Mouse (Mus musculus) embryonic fibroblast, embryonic 13.5 days (primary cell): Measurements from ENCODE around the gene Wsb2. TPM values are rescaled to one million over a fixed set of nuclear protein-coding genes. Genes with fewer than 3 reads are reported as not detected.

Source experiments
- H3K27ac ChIP-seq: 2 replicates; pipeline ENCODE4 v1.5.1; 2012; ENCODE audit warnings: low read length, control low read depth, inconsistent platforms; ENCODE audit not compliant: insufficient read depth
- H3K4me1 ChIP-seq: 2 replicates; pipeline ENCODE4 v1.6.1; 2011; ENCODE audit warnings: low read length; ENCODE audit not compliant: control insufficient read depth, insufficient read depth
- H3K4me3 ChIP-seq: 2 replicates; pipeline ENCODE4 v1.5.1; 2011; ENCODE audit warnings: mild to moderate bottlenecking, control low read depth, low read length; ENCODE audit not compliant: insufficient read depth
- CTCF ChIP-seq: IDR thresholded peaks from 2 replicates; pipeline ENCODE4 v1.5.1; 2011; ENCODE audit warnings: mild to moderate bottlenecking, control low read depth, low read length, moderate library complexity, borderline replicate concordance; ENCODE audit not compliant: insufficient read depth
- POLR2A ChIP-seq: IDR thresholded peaks from 2 replicates; pipeline ENCODE4 v1.6.1; 2011; ENCODE audit warnings: low read depth, mild to moderate bottlenecking, control low read depth, low read length, moderate library complexity
- polyA plus RNA-seq: library from polyadenylated mRNA; stranded (reverse); fragments of >200 nt; gene quantifications from 2 replicates; pipeline ENCODE4 v1.2.4, GENCODE M21; 2011; ENCODE audit warnings: low read depth; ENCODE audit not compliant: missing spikeins, insufficient read length

Wsb2 gene
- polyA plus RNA-seq, result 109 and 138 TPM in 2 replicates

DNA sequence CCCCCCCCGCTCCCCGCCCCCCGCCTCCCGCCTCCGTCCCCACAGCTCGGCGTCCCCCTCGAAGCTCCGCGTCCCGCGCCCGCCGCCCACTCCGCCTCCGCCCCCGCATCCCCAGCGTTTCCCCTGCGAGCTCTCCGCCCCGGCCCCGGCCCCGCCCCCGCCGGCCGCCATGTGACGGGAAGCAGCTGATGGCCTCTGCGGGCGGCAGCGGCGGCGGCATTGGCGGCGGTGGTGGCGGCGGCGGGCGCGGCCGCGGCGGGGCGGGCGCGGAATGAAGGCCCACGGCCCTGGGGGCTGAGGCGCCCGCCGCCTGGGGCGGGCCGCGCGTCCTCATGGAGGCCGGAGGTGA is at the start of gene Wsb2:
Gene Wsb2, plus strand, starts transcription at position 176 of the 349 bp plus-strand sequence.
- H3K4me1 ChIP-seq, result peaks cover 20% of the 10 kb centered on the region
- H3K4me3 ChIP-seq, result peak within 1 kb of the TSS; percentile 100
- peak within 1 kb of the TSS; percentile 94 for H3K27ac ChIP-seq
- no peak for TF ChIP-seq CTCF

DNA sequence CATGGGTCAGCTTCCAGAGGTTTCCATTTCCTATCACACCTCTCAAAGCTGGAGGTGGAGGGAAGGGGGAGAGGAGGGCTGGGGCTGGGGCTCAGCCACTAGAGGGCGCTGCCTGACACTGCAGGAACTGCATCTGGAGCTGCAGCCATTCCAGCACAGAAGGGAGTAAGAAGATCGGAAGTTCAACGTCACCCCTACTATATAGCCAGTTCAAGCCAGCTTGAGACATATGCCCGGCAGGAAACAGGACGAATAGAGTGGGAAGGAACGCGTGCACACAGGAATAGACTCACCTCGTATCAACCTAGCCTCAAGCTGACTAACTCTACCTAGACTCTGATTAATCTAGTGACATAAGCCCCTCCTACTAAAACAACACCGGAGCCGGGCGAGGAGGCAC is 49.4 kb upstream of the Wsb2 start:
- Histone ChIP-seq H3K27ac (no peak overlapping the region), H3K4me1 (no peaks in the 10 kb centered on the region), H3K4me3 (no peak overlapping the region)
- TF ChIP-seq CTCF (peak; percentile 83), POLR2A (no peak)

DNA sequence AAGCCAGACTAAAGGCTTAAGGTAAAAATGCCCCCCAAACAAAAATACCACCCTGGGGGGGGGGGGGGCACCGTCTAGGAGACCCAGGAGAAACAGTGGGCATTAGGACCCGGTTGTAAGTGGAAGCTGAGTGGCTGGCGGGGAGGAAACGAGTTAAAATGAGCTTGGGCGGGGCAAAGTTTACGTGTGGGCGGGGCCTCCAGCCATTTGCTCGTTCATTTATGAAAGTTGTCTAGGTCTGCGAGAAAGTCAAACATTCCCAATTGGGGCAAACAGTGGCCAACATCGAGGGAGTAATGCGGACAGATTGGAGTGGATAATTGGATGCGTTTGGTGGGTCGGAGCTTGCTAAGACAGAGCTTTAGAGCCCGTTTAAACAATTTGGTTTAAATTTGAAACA is 43.7 kb upstream of the Wsb2 start:
- Histone ChIP-seq H3K4me1 (peaks cover 3% of the 10 kb centered on the region; the same call in 1 of the 2 replicates), H3K4me3 (no peak overlapping the region), H3K27ac (no peak overlapping the region)
- TF ChIP-seq POLR2A, result peak; percentile 55; the same call in 1 of the 2 replicates
- TF ChIP-seq CTCF, result no peak

DNA sequence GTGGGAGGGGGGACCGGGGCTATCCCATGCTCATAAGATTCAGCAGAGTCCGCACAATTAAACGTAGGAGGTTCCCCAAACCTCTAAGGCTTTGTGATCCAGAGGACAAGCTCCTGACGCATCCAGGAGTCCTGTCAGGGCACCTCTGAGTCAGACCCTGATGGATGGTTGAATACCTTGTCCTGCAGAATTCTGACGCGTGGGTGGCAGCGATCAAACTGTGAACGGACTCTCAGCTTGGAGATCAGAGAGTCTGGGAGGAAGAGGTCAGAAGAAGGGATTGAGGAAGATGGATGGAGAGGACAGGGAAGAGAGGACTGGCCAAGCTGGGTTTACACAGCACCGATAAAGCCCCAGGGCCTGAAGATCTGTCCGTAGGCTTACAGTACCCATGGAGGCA is 43.2 kb upstream of the Wsb2 start:
- TF ChIP-seq POLR2A (no peak), CTCF (no peak)
- Histone ChIP-seq H3K27ac (no peak overlapping the region), H3K4me3 (no peak overlapping the region), H3K4me1 (peaks cover 3% of the 10 kb centered on the region; the same call in 1 of the 2 replicates)

DNA sequence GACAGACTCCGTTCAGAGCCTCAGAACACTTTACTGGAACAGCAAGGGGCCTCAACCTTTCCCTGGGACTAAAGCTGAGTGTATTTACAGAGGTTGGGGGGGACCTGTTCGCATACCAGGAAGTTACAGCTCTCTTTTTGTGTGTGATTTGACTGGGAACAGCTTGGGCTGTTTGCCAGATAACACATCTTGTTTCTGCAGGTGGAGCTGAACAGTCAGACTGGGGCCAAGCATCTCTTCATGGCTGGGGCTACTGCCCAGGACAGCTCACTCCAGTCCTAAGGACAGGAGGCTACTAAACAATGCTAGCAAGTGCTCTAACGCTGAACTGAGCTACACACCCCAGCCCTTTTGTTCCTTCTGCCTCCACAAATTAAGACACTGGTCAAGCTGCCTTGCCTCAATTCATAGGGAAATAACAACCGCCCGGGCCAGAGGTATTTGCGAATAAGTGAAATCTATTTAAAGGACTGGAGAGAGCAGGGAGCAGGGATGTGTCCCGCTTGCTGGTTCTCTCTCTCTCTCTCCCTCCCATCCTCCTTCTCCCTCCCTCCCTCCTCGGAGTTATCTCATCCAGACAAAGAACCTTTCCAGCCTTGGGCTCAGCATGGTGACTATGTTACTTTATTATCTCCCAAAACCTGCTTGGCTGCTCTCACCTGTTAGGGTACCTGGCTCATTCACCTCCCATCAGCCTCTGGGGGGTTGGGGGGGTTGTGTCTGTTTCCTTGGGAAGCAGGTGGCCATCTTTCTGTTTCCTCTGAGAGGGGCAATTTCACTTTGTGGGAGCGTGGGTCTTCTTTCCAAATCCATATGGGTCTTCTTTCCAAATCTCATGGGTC is 42.3 kb upstream of the Wsb2 start:
- TF ChIP-seq POLR2A, result no peak
- no peak for TF ChIP-seq CTCF
- no peak overlapping the region for H3K4me3 ChIP-seq
- no peak overlapping the region for H3K27ac ChIP-seq
- H3K4me1 ChIP-seq, result peaks cover 3% of the 10 kb centered on the region; the same call in 1 of the 2 replicates

DNA sequence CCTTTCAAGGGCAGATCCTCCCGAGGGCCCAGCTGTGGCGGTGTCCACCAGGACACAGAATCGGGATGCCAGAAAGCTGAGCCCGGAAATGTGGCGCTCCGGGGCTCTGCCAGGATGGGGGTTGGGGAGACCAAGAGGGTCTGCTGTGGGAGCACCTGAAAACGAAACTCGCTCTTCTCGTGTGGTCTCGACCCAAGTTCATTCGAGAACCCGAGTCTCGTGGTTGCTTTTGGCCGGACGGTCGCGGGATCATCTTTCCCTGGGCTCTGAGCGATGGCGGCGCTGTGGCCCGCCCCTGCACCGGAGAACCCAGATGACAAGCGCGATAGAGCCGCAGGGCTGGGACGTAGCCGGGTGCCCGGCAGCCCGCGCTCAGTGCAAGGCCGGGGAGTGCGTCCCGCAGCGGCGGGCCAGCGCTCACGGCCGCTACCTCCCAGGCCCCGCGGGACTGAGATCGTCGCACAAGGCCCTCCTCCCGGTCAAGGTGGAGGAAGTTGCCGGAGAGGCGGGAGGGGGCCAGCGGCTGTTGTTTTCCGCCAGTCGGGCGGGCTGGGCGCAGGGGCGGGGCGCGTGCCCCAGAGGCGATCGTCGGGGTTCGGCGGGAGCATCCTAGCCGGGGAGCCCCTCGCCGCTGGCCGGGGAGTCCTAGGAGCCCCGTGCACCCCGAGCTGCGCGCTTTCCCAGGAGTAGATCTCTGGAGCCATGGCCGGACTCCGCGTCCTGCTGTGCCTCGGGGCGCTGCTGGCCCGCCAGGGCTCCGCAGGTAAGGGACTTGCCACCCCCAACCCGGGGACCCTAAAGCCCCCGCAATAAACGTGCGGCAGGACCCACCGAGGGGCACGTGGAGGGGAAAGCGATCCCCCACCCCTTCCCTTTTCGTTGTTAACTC is 38.1 kb upstream of the Wsb2 start, which contains the start of gene Vsig10:
Gene Vsig10, plus strand, starts transcription at position 343 of the 889 bp plus-strand sequence.
- TF ChIP-seq CTCF, result no peak
- TF ChIP-seq POLR2A, result peak; percentile 75
- H3K27ac ChIP-seq, result peak within 1 kb of the TSS; percentile 72

DNA sequence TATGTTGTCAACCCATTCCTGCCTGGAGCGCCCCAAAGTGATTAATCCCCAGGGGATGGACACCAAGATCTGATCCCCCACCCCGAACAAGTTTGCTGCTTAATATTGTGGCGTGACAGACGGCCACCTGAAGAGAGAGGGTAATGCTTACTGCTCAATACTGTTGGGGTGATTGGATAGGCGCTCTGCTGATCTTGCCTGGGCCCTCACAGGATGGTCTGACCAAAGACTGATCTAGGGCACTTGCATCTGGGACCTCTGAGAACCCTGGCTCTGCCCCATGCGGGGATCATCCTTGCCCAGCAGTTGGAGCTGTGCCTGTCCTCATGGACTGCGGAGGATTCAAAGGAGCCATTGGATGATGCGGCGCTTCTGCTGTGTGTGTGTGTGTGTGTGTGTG is 33.4 kb upstream of the Wsb2 start:
- Histone ChIP-seq H3K4me1 (no peaks in the 10 kb centered on the region), H3K27ac (no peak overlapping the region), H3K4me3 (no peak overlapping the region)
- TF ChIP-seq CTCF (no peak), POLR2A (no peak)

More for the DNA sequence above, 38.1 kb upstream of the Wsb2 start, which contains the start of gene Vsig10:
- H3K4me1 ChIP-seq, result peaks cover 2% of the 10 kb centered on the region; the same call in 1 of the 2 replicates
- peak within 1 kb of the TSS; percentile 84 for H3K4me3 ChIP-seq

DNA sequence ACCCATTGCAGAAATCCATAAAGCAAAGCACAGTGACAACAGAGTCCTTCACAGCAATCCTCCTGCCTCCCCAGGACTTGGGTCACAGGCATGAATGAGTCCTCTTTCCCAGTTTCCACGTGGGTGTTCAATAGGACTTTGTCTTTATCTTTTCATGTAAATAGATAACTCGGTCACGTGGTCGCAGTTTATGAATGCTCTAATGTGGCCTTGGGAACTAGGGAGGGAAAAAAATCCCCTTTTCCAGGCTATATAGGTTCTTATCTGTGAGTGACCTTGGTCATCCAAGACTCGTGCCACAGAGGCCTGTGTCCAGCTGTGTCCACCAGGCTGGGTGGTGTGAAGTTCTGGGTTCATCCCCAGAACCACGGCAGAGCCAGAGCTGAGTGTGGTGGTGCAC is 30.7 kb upstream of the Wsb2 start:
- TF ChIP-seq CTCF (no peak), POLR2A (no peak)
- H3K4me3 ChIP-seq, result no peak overlapping the region
- H3K27ac ChIP-seq, result no peak overlapping the region

DNA sequence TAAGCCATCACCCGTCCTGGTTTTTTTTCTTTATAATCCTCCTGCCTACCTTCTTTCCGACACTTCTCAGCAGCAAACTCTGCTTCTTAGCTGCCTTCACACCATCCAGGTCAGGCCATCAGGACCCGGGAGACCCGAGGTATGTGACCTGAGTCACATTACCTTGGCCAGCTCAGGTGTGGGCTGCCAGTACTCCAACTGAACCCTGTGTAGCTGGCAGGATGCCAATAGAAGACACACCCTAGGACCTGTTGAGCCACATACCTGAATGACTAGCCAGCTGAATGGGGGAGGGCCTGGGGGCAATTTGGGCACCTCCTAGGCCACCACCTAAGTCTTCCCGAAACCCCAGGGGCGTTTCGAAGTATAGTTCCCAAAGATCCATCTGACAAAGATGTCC is 26.6 kb upstream of the Wsb2 start:
- Histone ChIP-seq H3K4me1 (no peaks in the 10 kb centered on the region), H3K27ac (no peak overlapping the region), H3K4me3 (no peak overlapping the region)
- TF ChIP-seq CTCF, result no peak
- TF ChIP-seq POLR2A, result no peak

More for the DNA sequence above, 30.7 kb upstream of the Wsb2 start:
- H3K4me1 ChIP-seq, result no peaks in the 10 kb centered on the region

DNA sequence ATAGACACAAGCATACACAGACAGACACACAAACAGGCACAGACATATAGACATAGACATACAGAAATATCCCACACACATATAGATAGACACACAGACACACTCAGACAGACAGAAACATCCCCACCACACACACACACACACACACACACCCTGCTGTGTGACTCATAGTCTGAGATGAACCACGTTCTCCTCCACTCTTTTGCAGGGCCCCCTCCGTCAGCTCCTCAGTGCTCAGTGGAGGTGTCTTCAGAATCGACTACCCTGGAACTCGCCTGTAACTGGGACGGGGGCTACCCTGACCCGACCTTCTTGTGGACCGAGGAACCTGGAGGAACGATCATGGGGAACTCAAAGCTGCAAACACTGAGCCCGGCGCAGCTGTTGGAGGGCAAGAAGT is 19.1 kb upstream of the Wsb2 start:
- Histone ChIP-seq H3K27ac (no peak overlapping the region), H3K4me3 (no peak overlapping the region), H3K4me1 (no peaks in the 10 kb centered on the region)
- TF ChIP-seq CTCF (no peak), POLR2A (no peak)
